Mouse (Mus musculus) small intestine, adult 2 months (tissue): Measurements from ENCODE around the gene Gm20388.

ENCODE experiments used
- CTCF ChIP-seq: fragments of 200-500 bp; IDR thresholded peaks from 2 replicates; pipeline ENCODE4 v1.5.1; 2012; ENCODE audit warnings: low read depth, mild to moderate bottlenecking, control low read depth, inconsistent platforms, low read length, moderate library complexity, mixed read lengths; ENCODE audit not compliant: insufficient replicate concordance, insufficient read length; ENCODE audit errors: extremely low read depth
- POLR2A ChIP-seq: fragments of 200-500 bp; IDR thresholded peaks from 2 replicates; pipeline ENCODE4 v1.6.1; 2012; ENCODE audit warnings: low read depth, mild to moderate bottlenecking, control low read depth, inconsistent platforms, low read length, moderate library complexity

GRCm38 (mm10) chr8:121649423-121649822 is 1738.8 kb downstream of the Gm20388 start:
- TF ChIP-seq CTCF (no peak), POLR2A (no peak)
